Comparison of ENCODE assay signal across 25 mouse cellular contexts in the genomic region with DNA sequence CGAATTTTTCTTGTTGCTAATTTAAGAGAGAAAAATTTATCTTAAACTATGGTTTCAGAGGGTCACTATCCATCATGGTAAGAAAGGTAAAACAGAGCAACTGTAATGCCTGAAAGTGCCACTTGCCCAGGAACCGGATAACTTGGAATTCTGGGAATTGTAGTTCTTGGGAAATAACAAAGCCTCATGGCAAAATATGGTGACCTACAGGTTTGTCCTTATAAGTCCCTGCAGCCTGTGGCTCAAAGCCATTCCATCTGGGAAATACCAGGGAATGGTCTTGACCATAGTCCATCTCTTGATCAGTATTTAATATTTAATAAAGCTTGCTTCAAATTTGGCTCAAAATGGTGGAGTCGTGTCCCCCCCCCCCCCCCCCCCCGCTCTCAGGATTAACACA.
DNase-seq lines count a peak whose midpoint lies in the region; ATAC-seq and TF ChIP-seq lines count a peak whose summit lies in the region.
"Had no signal": no experiment of that assay in that cellular context is flagged by ENCODE, and none has a peak within 500 bp of the region (broad histone marks: within the 10 kb centered on the region; RNA-seq: fewer than 3 reads in every experiment).

No protein-coding gene starts in this region.

- ATAC-seq in forebrain, embryonic 14.5 days = no peak
- no peak for ATAC-seq in forebrain, embryonic 16.5 days
- ATAC-seq in neural tube, embryonic 15.5 days (ENCODE audit: low FRiP score) = no peak
- ATAC-seq: CD4-positive, CD25-positive, alpha-beta regulatory T cell, adult 4 months; forebrain, embryonic 15.5 days; Patski had no signal

- H3K4me2 ChIP-seq in forebrain, embryonic 14.5 days (ENCODE audit: low read length) = no peak overlapping the region
- no peak overlapping the region for H3K4me2 ChIP-seq in forebrain, embryonic 16.5 days (ENCODE audit: low read length)
- no peak overlapping the region for H3K4me2 ChIP-seq in neural tube, embryonic 15.5 days
- H3K4me2 ChIP-seq: embryonic facial prominence, embryonic 13.5 days; embryonic facial prominence, embryonic 15.5 days; forebrain, embryonic 12.5 days; forebrain, embryonic 15.5 days had no signal

- no peaks in the 10 kb centered on the region for H3K4me1 ChIP-seq in forebrain, embryonic 14.5 days (ENCODE audit: control insufficient read depth, insufficient read depth, low read length)
- H3K4me1 ChIP-seq in forebrain, embryonic 16.5 days (replicated peaks; ENCODE audit: control insufficient read depth, insufficient read depth, low read length) = no peaks in the 10 kb centered on the region
- H3K4me1 ChIP-seq in neural tube, embryonic 15.5 days = no peaks in the 10 kb centered on the region
- no peaks in the 10 kb centered on the region for H3K4me1 ChIP-seq in ES-E14 (ENCODE audit: control insufficient read depth in 2 of 2, insufficient read depth in 2 of 2, low read length in 2 of 2, poor library complexity in 1 of 2)
- H3K4me1 ChIP-seq: embryonic facial prominence, embryonic 13.5 days; embryonic facial prominence, embryonic 15.5 days; forebrain, embryonic 10.5 days; forebrain, embryonic 12.5 days; forebrain, embryonic 15.5 days had no signal

- H3K9me3 ChIP-seq in forebrain, embryonic 14.5 days (replicated peaks; ENCODE audit: control insufficient read depth, low read length) = no peaks in the 10 kb centered on the region
- H3K9me3 ChIP-seq in forebrain, embryonic 16.5 days (ENCODE audit: control insufficient read depth, low read length) = no peaks in the 10 kb centered on the region
- no peaks in the 10 kb centered on the region for H3K9me3 ChIP-seq in neural tube, embryonic 15.5 days (replicated peaks)
- H3K9me3 ChIP-seq in ES-E14 (ENCODE audit: control insufficient read depth, insufficient read depth, low read depth, low read length) = no peaks in the 10 kb centered on the region
- H3K9me3 ChIP-seq: embryonic facial prominence, embryonic 13.5 days; embryonic facial prominence, embryonic 15.5 days; forebrain, embryonic 10.5 days; forebrain, embryonic 12.5 days; forebrain, embryonic 15.5 days had no signal

- H3K4me3 ChIP-seq in forebrain, embryonic 14.5 days (ENCODE audit: low read depth, low read length) = no peak overlapping the region
- H3K4me3 ChIP-seq in forebrain, embryonic 16.5 days (replicated peaks; ENCODE audit: low read length) = no peak overlapping the region
- no peak overlapping the region for H3K4me3 ChIP-seq in neural tube, embryonic 15.5 days (replicated peaks)
- H3K4me3 ChIP-seq in ES-E14 (ENCODE audit: insufficient read depth in 1 of 2, low read depth in 1 of 2, low read length in 2 of 2, poor library complexity in 1 of 2, severe bottlenecking in 1 of 2) = no peak overlapping the region
- H3K4me3 ChIP-seq: embryonic facial prominence, embryonic 13.5 days; embryonic facial prominence, embryonic 15.5 days; erythroblast, embryonic 14.5 days; forebrain, embryonic 10.5 days; forebrain, embryonic 12.5 days; forebrain, embryonic 15.5 days had no signal

- 63% methylated on average over 4 of the region's 4 CpGs for WGBS in forebrain, embryonic 14.5 days
- 77% methylated on average over 4 of the region's 4 CpGs for WGBS in forebrain, embryonic 16.5 days
- 68% methylated on average over 4 of the region's 4 CpGs for WGBS in neural tube, embryonic 15.5 days

- peak; percentile 3 for DNase-seq in forebrain, embryonic 14.5 days (ENCODE audit: low spot score)
- peak; percentile 3 for DNase-seq in neural tube, embryonic 10.5 days (ENCODE audit: extremely low spot score, low spot score)
- peak; percentile 9 for DNase-seq in ES-E14 (ENCODE audit: low read depth, low spot score)
- DNase-seq in layer of hippocampus, postnatal 14 days (ENCODE audit: low spot score in 2 of 2) = no peak
- DNase-seq in B cell, adult 2 months = no peak
- DNase-seq: adrenal gland, adult 2 months; adrenal gland, postnatal 10 days; adrenal gland, postnatal 25 days; cerebellum, adult 11 months; cerebellum, adult 18-20 months; cerebellum, adult 8-10 months; cerebellum, adult 9-11 months; cerebellum, postnatal 14 days; cerebellum, postnatal 36 days had no signal

- H3K27me3 ChIP-seq in forebrain, embryonic 14.5 days (replicated peaks; ENCODE audit: control insufficient read depth, insufficient read depth, low read length) = no peaks in the 10 kb centered on the region
- no peaks in the 10 kb centered on the region for H3K27me3 ChIP-seq in forebrain, embryonic 16.5 days (replicated peaks; ENCODE audit: control insufficient read depth, insufficient read depth, low read length)
- no peaks in the 10 kb centered on the region for H3K27me3 ChIP-seq in neural tube, embryonic 15.5 days (replicated peaks)
- H3K27me3 ChIP-seq: embryonic facial prominence, embryonic 13.5 days; embryonic facial prominence, embryonic 15.5 days; forebrain, embryonic 12.5 days; forebrain, embryonic 15.5 days; Patski had no signal

- no peak overlapping the region for H3K9ac ChIP-seq in forebrain, embryonic 14.5 days (ENCODE audit: low read length)
- H3K9ac ChIP-seq in forebrain, embryonic 16.5 days (replicated peaks; ENCODE audit: low read depth, low read length) = no peak overlapping the region
- no peak overlapping the region for H3K9ac ChIP-seq in neural tube, embryonic 15.5 days (replicated peaks)
- H3K9ac ChIP-seq in ES-E14 (ENCODE audit: insufficient read depth, low read depth, low read length, poor library complexity, severe bottlenecking) = no peak overlapping the region
- H3K9ac ChIP-seq: embryonic facial prominence, embryonic 13.5 days; embryonic facial prominence, embryonic 15.5 days; forebrain, embryonic 12.5 days; forebrain, embryonic 15.5 days had no signal

- no peaks in the 10 kb centered on the region for H3K36me3 ChIP-seq in forebrain, embryonic 14.5 days (ENCODE audit: control insufficient read depth, insufficient read depth, low read length)
- no peaks in the 10 kb centered on the region for H3K36me3 ChIP-seq in forebrain, embryonic 16.5 days (ENCODE audit: control insufficient read depth, insufficient read depth)
- no peaks in the 10 kb centered on the region for H3K36me3 ChIP-seq in neural tube, embryonic 15.5 days
- no peaks in the 10 kb centered on the region for H3K36me3 ChIP-seq in ES-E14 (ENCODE audit: control insufficient read depth, insufficient read depth, low read length, poor library complexity, severe bottlenecking)
- H3K36me3 ChIP-seq: embryonic facial prominence, embryonic 13.5 days; embryonic facial prominence, embryonic 15.5 days; forebrain, embryonic 10.5 days; forebrain, embryonic 12.5 days; forebrain, embryonic 15.5 days; G1E had no signal

- in situ Hi-C loops in ES-E14 (cut with MboI; ENCODE audit: low sequenced_read_pairs in 2 of 2, unreplicated experiment in 2 of 2) = no loop called here

- no peak overlapping the region for H3K27ac ChIP-seq in forebrain, embryonic 14.5 days (ENCODE audit: low read depth, low read length)
- no peak overlapping the region for H3K27ac ChIP-seq in forebrain, embryonic 16.5 days (ENCODE audit: low read length)
- no peak overlapping the region for H3K27ac ChIP-seq in neural tube, embryonic 15.5 days (replicated peaks)
- H3K27ac ChIP-seq in ES-E14 (ENCODE audit: insufficient read depth, low read depth, low read length, poor library complexity, severe bottlenecking) = no peak overlapping the region
- H3K27ac ChIP-seq: embryonic facial prominence, embryonic 13.5 days; embryonic facial prominence, embryonic 15.5 days; forebrain, embryonic 10.5 days; forebrain, embryonic 12.5 days; forebrain, embryonic 15.5 days had no signal

TF ChIP-seq in ES-E14, 5 proteins besides CTCF, POLR2A, EP300 and RAD21:
- TF ChIP-seq MAFK (IDR thresholded peaks at IDR 0.05; ENCODE audit: insufficient read depth, low read depth, low read length) (no peak), CHD2 (IDR thresholded peaks at IDR 0.05; ENCODE audit: low read depth, low read length) (no peak), HCFC1 (IDR thresholded peaks at IDR 0.05; ENCODE audit: borderline replicate concordance, insufficient read depth, low read length) (peak; percentile 84), ZNF384 (IDR thresholded peaks at IDR 0.05; ENCODE audit: low read depth, low read length) (no peak)

Comparison
In these comparisons a context has a peak if more than half of its experiments do, and no peak if none do; other contexts are left out.
1. DNase-seq: peak in forebrain, embryonic 14.5 days (single experiment), neural tube, embryonic 10.5 days (single experiment) and ES-E14 (single experiment); none in layer of hippocampus, postnatal 14 days (0 of 2) and B cell, adult 2 months (0 of 2).